In the genomic region with DNA sequence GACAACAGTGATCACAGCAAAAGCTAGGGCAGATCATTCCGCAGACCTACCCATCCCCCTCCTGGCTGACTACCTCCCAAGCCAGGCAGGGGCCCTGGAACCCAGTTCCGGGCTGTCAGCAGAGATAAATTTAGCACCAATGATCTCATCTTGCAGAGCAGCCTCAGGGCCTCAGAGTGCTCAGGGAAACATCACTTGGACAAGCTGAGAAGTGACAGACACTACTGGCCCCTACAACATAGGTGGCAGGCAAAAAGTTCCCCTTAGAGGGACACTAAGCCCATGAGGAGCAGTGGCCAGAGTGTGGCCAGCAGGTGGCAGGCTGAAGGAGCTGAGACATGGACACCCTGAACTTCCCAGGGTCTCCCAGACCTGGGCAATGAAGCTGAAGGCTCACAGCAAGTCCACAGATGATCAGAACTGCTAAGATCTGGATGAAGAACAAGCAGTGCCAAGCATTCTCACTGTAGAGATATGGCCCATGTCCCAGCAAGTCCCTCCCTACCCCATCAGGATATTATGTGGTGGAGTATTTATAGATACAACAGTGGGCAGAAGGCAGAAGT, we compare ENCODE assay signal across 8 mouse cellular contexts.
DNase-seq lines count a peak whose midpoint lies in the region; ATAC-seq lines count a peak whose summit lies in the region.

No protein-coding gene starts in this region.

- peaks cover 49% of the 10 kb centered on the region for H3K4me1 ChIP-seq in embryonic facial prominence, embryonic 10.5 days
- peaks cover 84% of the 10 kb centered on the region for H3K4me1 ChIP-seq in heart, embryonic 16.5 days (ENCODE audit: control insufficient read depth, insufficient read depth, low read length)
- peaks cover 10% of the 10 kb centered on the region for H3K4me1 ChIP-seq in lung, embryonic 16.5 days (replicated peaks; ENCODE audit: control insufficient read depth, insufficient read depth, low read length)

- H3K9me3 ChIP-seq in embryonic facial prominence, embryonic 10.5 days = no peaks in the 10 kb centered on the region
- no peaks in the 10 kb centered on the region for H3K9me3 ChIP-seq in heart, embryonic 16.5 days (replicated peaks; ENCODE audit: control insufficient read depth, low read length)
- H3K9me3 ChIP-seq in lung, embryonic 16.5 days (ENCODE audit: control insufficient read depth, low read length) = no peaks in the 10 kb centered on the region

- no peaks in the 10 kb centered on the region for H3K36me3 ChIP-seq in embryonic facial prominence, embryonic 10.5 days (replicated peaks)
- no peaks in the 10 kb centered on the region for H3K36me3 ChIP-seq in heart, embryonic 16.5 days (ENCODE audit: control insufficient read depth, insufficient read depth)
- H3K36me3 ChIP-seq in lung, embryonic 16.5 days (ENCODE audit: control insufficient read depth, insufficient read depth, low read length) = no peaks in the 10 kb centered on the region

- ATAC-seq in heart, embryonic 16.5 days (replicated peaks; ENCODE audit: extremely low read depth, insufficient read depth, low FRiP score) = peak; percentile 92
- ATAC-seq in lung, embryonic 16.5 days (ENCODE audit: low read depth) = peak; percentile 75

- DNase-seq in A20 (ENCODE audit: low read depth, low spot score) = peak; percentile 26
- peak; percentile 79 for DNase-seq in adrenal gland, postnatal 14 days
- peak; percentile 65 for DNase-seq in embryonic facial prominence, embryonic 10.5 days (ENCODE audit: low spot score)
- DNase-seq in layer of hippocampus, postnatal 10 days (ENCODE audit: low spot score in 2 of 2) = peak; percentile 54 to 65
- peak; percentile 63 for DNase-seq in retina, postnatal 1 day
- no peak for DNase-seq in T-cell, adult 2 months (ENCODE audit: low spot score)

- WGBS in embryonic facial prominence, embryonic 10.5 days = 31% methylated on average over 2 of the region's 2 CpGs
- 2% methylated on average over 2 of the region's 2 CpGs for WGBS in heart, embryonic 16.5 days
- WGBS in lung, embryonic 16.5 days = 28% methylated on average over 2 of the region's 2 CpGs

- 0 out of 2 replicates have a peak overlapping the region, but pooled peaks have one; percentile 35 for H3K27ac ChIP-seq in embryonic facial prominence, embryonic 10.5 days (replicated peaks)
- peak overlapping the region; percentile 96 for H3K27ac ChIP-seq in heart, embryonic 16.5 days (ENCODE audit: low read length)
- H3K27ac ChIP-seq in lung, embryonic 16.5 days (ENCODE audit: low read length) = peak overlapping the region; percentile 37; the same call in 1 of the 2 replicates

- H3K4me2 ChIP-seq in heart, embryonic 16.5 days (ENCODE audit: low read depth, low read length) = peak overlapping the region; percentile 44
- H3K4me2 ChIP-seq in lung, embryonic 16.5 days (ENCODE audit: low read depth, low read length) = no peak overlapping the region

- H3K27me3 ChIP-seq in embryonic facial prominence, embryonic 10.5 days (replicated peaks; ENCODE audit: low read depth, poor library complexity, severe bottlenecking) = peaks cover 10% of the 10 kb centered on the region; the same call in 1 of the 2 replicates
- no peaks in the 10 kb centered on the region for H3K27me3 ChIP-seq in heart, embryonic 16.5 days (ENCODE audit: control insufficient read depth, insufficient read depth, low read length)
- H3K27me3 ChIP-seq in lung, embryonic 16.5 days (ENCODE audit: control insufficient read depth, insufficient read depth, low read depth, low read length) = no peaks in the 10 kb centered on the region

- H3K9ac ChIP-seq in heart, embryonic 16.5 days (ENCODE audit: low read length) = peak overlapping the region; percentile 43; the same call in 1 of the 2 replicates
- no peak overlapping the region for H3K9ac ChIP-seq in lung, embryonic 16.5 days (ENCODE audit: low read length)

- no peak overlapping the region for H3K4me3 ChIP-seq in embryonic facial prominence, embryonic 10.5 days
- H3K4me3 ChIP-seq in heart, embryonic 16.5 days (ENCODE audit: low read length) = no peak overlapping the region
- H3K4me3 ChIP-seq in lung, embryonic 16.5 days (ENCODE audit: low read length) = no peak overlapping the region

Comparison
In these comparisons a context has a peak if more than half of its experiments do, and no peak if none do; other contexts are left out.
1. H3K27ac ChIP-seq: peak in every context shown above with its lines; median percentile 96 in heart, embryonic 16.5 days; 37 in lung, embryonic 16.5 days; 35 in embryonic facial prominence, embryonic 10.5 days.